Mouse (Mus musculus): Measurements from ENCODE around the gene Gm17622.

Gene Gm17622

GRCm38 (mm10) chr13:96490433-96490832 lies at the start of gene Gm17622:
Gm17622 (plus strand) TSS chr13:96490733.
- ATAC-seq (ENCODE audit: insufficient number of reproducible peaks, low FRiP score, low TSS enrichment) = no peak

GRCm38 (mm10) chr13:96450205-96450856 lies 40.2 kb upstream of the Gm17622 start:
- ATAC-seq (ENCODE audit: insufficient number of reproducible peaks, low FRiP score, low TSS enrichment) = no peak

- ATAC-seq (ENCODE audit: insufficient number of reproducible peaks, low FRiP score, low TSS enrichment) = no peak
Measured at GRCm38 (mm10) chr13:96450869-96451268, 39.7 kb upstream of the Gm17622 start.

GRCm38 (mm10) chr13:96451386-96452140 lies 39.0 kb upstream of the Gm17622 start:
- no peak; the same call in 1 of the 2 replicates for ATAC-seq (ENCODE audit: insufficient number of reproducible peaks, low FRiP score, low TSS enrichment)

- ATAC-seq (ENCODE audit: insufficient number of reproducible peaks, low FRiP score, low TSS enrichment) = no peak
Measured at GRCm38 (mm10) chr13:96452621-96453020, 37.9 kb upstream of the Gm17622 start.

- no peak for ATAC-seq (ENCODE audit: insufficient number of reproducible peaks, low FRiP score, low TSS enrichment)
Measured at GRCm38 (mm10) chr13:96454288-96454687, 36.2 kb upstream of the Gm17622 start.

GRCm38 (mm10) chr13:96457566-96457965 lies 33.0 kb upstream of the Gm17622 start:
- ATAC-seq (ENCODE audit: insufficient number of reproducible peaks, low FRiP score, low TSS enrichment) = no peak

- ATAC-seq (ENCODE audit: insufficient number of reproducible peaks, low FRiP score, low TSS enrichment) = no peak
Measured at GRCm38 (mm10) chr13:96458018-96458417, 32.5 kb upstream of the Gm17622 start.

GRCm38 (mm10) chr13:96458606-96459005 lies 31.9 kb upstream of the Gm17622 start:
- no peak for ATAC-seq (ENCODE audit: insufficient number of reproducible peaks, low FRiP score, low TSS enrichment)

- ATAC-seq (ENCODE audit: insufficient number of reproducible peaks, low FRiP score, low TSS enrichment) = no peak
Measured at GRCm38 (mm10) chr13:96462644-96463043, 27.9 kb upstream of the Gm17622 start.

GRCm38 (mm10) chr13:96465315-96465714 lies 25.2 kb upstream of the Gm17622 start:
- ATAC-seq (ENCODE audit: insufficient number of reproducible peaks, low FRiP score, low TSS enrichment) = no peak

- no peak for ATAC-seq (ENCODE audit: insufficient number of reproducible peaks, low FRiP score, low TSS enrichment)
Measured at GRCm38 (mm10) chr13:96468678-96469077, 21.9 kb upstream of the Gm17622 start.

GRCm38 (mm10) chr13:96470556-96470955 lies 20.0 kb upstream of the Gm17622 start:
- ATAC-seq (ENCODE audit: insufficient number of reproducible peaks, low FRiP score, low TSS enrichment) = no peak

- ATAC-seq (ENCODE audit: insufficient number of reproducible peaks, low FRiP score, low TSS enrichment) = no peak
Measured at GRCm38 (mm10) chr13:96470957-96471356, 19.6 kb upstream of the Gm17622 start, which contains the start of gene Ankdd1b. Ankdd1b (minus strand) TSS chr13:96471198.

- ATAC-seq (ENCODE audit: insufficient number of reproducible peaks, low FRiP score, low TSS enrichment) = no peak
Measured at GRCm38 (mm10) chr13:96477226-96477625, 13.3 kb upstream of the Gm17622 start.

- no peak for ATAC-seq (ENCODE audit: insufficient number of reproducible peaks, low FRiP score, low TSS enrichment)
Measured at GRCm38 (mm10) chr13:96478991-96479390, 11.5 kb upstream of the Gm17622 start.

- no peak for ATAC-seq (ENCODE audit: insufficient number of reproducible peaks, low FRiP score, low TSS enrichment)
Measured at GRCm38 (mm10) chr13:96487230-96487629, 3.3 kb upstream of the Gm17622 start.

- ATAC-seq (ENCODE audit: insufficient number of reproducible peaks, low FRiP score, low TSS enrichment) = no peak
Measured at GRCm38 (mm10) chr13:96487968-96488367, 2.6 kb upstream of the Gm17622 start.

- no peak for ATAC-seq (ENCODE audit: insufficient number of reproducible peaks, low FRiP score, low TSS enrichment)
Measured at GRCm38 (mm10) chr13:96496630-96497029, 6.1 kb downstream of the Gm17622 start.

- no peak for ATAC-seq (ENCODE audit: insufficient number of reproducible peaks, low FRiP score, low TSS enrichment)
Measured at GRCm38 (mm10) chr13:96499891-96500290, 9.4 kb downstream of the Gm17622 start.

- ATAC-seq (ENCODE audit: insufficient number of reproducible peaks, low FRiP score, low TSS enrichment) = no peak
Measured at GRCm38 (mm10) chr13:96505661-96506060, 15.1 kb downstream of the Gm17622 start.

- ATAC-seq (ENCODE audit: insufficient number of reproducible peaks, low FRiP score, low TSS enrichment) = no peak
Measured at GRCm38 (mm10) chr13:96506313-96506712, 15.8 kb downstream of the Gm17622 start.

All from cerebellum, adult (tissue).